Mouse (Mus musculus): Measurements from ENCODE around the gene Olfr102. TPM values are rescaled to one million over a fixed set of nuclear protein-coding genes. Genes with fewer than 3 reads are reported as not detected.

Gene Olfr102
- polyA plus RNA-seq (2014; fragmentation: Illumina TruSeq; extraction: RNeasy Lipid Tissue Mini Kit (QIAGEN cat#74804); ENCODE audit: low read depth, low replicate concordance): not detected

DNA sequence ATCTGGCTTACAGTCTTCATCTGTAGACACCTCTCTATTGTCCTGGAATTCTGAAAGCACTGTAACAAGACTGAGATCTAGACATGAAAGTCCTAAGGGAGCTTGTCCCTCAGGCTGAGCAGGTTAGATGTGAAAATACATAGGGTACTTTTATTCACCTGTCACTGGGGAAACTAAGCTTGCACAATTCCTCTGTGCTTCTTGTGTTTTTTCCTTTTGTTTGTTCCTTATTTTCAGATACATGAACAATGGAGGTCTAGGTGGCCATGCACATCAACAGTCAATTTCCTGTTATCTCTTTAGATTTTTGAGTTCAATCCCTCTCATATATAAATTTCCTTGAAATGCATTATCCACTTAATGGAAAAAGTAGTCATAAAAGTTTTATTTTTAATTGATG lies at the start of gene Olfr102:
Olfr102 (minus strand) TSS at position 101 of the 400 bp plus-strand sequence.

DNA sequence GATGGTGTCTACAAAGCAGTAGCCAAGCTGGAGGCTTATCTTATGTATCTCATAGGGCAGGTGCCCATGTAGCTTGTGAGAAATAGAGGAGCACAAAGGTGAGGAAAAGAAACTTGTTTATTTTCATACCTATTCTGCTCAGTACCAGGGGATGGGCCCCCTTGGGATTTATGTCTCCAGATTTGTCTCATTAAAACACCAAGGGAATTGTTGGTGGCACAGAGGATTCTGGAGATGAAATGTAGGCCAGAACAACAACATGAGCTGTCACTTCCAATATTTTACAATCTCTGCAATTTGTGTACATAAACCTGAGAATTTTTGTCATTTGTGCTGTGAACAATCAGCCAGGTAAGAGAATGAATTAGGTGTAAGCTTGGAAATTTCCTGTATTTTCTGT lies 42.4 kb upstream of the Olfr102 start, which contains the start of gene Olfr104-ps:
Olfr104-ps (plus strand) TSS at position 301 of the 400 bp plus-strand sequence.

DNA sequence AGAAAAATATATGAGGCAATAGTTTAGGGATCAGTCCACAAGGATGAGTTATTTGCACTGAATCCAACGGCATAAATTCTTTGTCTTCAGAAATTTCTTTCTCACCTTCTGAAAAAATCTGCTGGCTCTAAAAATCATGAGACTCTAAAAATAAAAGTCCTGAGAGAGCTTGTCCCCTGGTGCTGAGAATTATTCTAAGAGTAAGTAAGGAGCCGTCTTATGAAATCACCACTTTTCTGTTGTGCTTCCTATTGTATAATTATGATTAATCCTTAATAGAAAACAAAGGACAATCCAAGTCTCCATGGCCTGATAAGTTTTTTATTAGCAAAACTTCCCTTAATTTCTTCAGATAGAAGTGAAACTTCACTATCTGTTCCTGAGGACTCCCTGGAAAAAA lies 22.7 kb upstream of the Olfr102 start, which contains the start of gene Olfr103:
Olfr103 (minus strand) TSS at position 101 of the 400 bp plus-strand sequence.

DNA sequence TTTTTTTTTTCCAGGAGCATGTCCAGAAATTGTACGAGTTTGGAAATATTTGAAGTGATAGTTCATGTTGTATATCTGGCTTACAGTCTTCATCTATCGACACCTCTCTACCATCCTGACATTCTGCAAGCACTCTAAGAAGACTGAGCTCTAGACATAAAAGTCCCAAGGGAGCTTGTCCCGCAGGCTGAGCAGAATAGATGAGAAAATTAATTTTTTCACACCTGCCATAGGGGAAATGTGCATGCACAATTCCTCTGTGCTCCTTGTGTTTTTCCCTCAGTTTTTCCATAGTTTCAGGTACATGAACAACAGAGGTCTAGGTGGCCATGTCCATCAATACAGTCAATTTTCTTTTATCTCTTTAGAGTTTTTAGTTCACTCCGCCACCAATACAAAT lies 12.6 kb downstream of the Olfr102 start, which contains the start of gene Olfr101:
Olfr101 (minus strand) TSS at position 101 of the 400 bp plus-strand sequence.

DNA sequence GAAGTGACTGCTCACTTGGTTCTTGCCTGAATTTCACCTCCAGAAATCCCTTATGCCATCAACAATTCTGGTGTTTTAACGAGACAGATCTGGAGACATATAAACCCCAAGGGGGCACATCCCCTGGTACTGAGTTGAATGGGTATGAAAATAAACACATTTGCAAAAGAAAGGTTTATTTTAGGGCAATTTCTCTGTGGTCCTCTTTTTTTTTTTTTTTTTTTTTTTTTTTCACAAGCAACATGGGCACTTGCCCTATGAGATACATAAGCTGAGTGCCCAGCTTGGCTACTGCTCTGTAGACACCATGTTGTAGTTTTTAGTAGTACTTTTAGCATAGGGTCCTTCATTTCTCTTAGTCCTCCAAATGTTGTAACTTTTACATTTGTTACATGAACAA lies 33.5 kb downstream of the Olfr102 start, which contains the start of gene Olfr99:
Olfr99 (minus strand) TSS at position 101 of the 400 bp plus-strand sequence.

DNA sequence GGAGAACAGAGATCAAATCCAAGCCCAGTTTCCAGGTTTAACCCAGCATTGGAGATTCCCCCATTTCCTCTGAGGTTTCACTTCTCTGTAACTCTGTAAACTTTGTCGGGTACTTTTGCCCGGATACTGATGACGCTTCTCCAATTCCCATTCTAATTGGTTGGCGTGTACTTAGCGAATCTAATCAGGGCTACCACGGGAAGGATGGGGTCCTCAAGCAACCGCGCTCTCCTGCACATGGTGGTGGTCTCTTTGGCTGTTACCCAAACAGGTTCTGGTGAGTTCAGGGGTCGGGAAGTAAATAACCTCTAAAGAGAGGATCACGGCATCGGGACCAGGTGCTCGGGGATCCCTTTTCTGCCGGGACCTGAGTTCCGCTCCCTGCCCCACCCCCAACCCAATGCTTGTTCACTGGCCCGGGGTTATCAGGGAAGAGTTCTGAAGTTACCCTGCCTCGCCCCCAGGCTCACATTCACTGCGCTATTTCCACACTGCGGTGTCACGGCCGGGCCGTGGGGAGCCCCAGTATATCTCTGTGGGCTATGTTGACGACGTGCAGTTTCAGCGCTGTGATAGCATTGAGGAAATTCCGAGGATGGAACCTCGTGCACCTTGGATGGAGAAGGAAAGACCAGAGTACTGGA lies 46.7 kb downstream of the Olfr102 start, which contains the start of gene H2-M3:
H2-M3 (plus strand) TSS at position 163 of the 644 bp plus-strand sequence.

DNA sequence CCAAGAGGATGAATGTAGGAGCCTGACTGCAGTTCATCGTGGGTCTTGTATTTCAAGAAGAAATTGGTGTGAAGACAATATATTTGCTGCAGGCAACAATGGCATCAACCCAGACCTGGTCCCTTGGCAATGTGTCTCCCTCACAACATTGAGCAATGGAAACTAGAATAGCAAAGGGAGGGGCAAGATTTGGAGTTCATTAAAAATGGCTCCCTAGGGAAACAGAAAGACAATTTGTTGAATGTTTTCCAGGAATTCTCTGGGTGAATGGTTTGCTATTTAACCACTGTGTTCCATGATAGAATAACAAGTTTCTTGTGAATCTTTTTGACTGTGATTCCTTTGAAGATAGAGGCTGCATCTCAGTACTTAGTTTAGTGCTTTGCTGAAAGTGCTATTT lies 53.2 kb downstream of the Olfr102 start, which contains the start of gene Olfr98:
Olfr98 (minus strand) TSS at position 124 of the 400 bp plus-strand sequence.

Other genes with a start within 250 kb of the Olfr102 start
- not detected for gene Olfr90, start 228.6 kb downstream of the Olfr102 start, polyA plus RNA-seq (2014; fragmentation: Illumina TruSeq; extraction: RNeasy Lipid Tissue Mini Kit (QIAGEN cat#74804); ENCODE audit: low read depth, low replicate concordance)
- not detected for gene Olfr91, start 218.8 kb downstream of the Olfr102 start, polyA plus RNA-seq (2014; fragmentation: Illumina TruSeq; extraction: RNeasy Lipid Tissue Mini Kit (QIAGEN cat#74804); ENCODE audit: low read depth, low replicate concordance)
- gene Olfr92, start 197.0 kb downstream of the Olfr102 start, polyA plus RNA-seq (2014; fragmentation: Illumina TruSeq; extraction: RNeasy Lipid Tissue Mini Kit (QIAGEN cat#74804); ENCODE audit: low read depth, low replicate concordance): not detected
- not detected for gene Olfr93, start 155.6 kb downstream of the Olfr102 start, polyA plus RNA-seq (2014; fragmentation: Illumina TruSeq; extraction: RNeasy Lipid Tissue Mini Kit (QIAGEN cat#74804); ENCODE audit: low read depth, low replicate concordance)
- not detected for gene Ubd, start 123.2 kb downstream of the Olfr102 start, polyA plus RNA-seq (2014; fragmentation: Illumina TruSeq; extraction: RNeasy Lipid Tissue Mini Kit (QIAGEN cat#74804); ENCODE audit: low read depth, low replicate concordance)
- gene Olfr94, start 116.1 kb downstream of the Olfr102 start, polyA plus RNA-seq (2014; fragmentation: Illumina TruSeq; extraction: RNeasy Lipid Tissue Mini Kit (QIAGEN cat#74804); ENCODE audit: low read depth, low replicate concordance): not detected
- not detected for gene Olfr95, start 103.9 kb downstream of the Olfr102 start, polyA plus RNA-seq (2014; fragmentation: Illumina TruSeq; extraction: RNeasy Lipid Tissue Mini Kit (QIAGEN cat#74804); ENCODE audit: low read depth, low replicate concordance)
- not detected for gene Olfr96, start 96.9 kb downstream of the Olfr102 start, polyA plus RNA-seq (2014; fragmentation: Illumina TruSeq; extraction: RNeasy Lipid Tissue Mini Kit (QIAGEN cat#74804); ENCODE audit: low read depth, low replicate concordance)
- gene Olfr97, start 79.7 kb downstream of the Olfr102 start, polyA plus RNA-seq (2014; fragmentation: Illumina TruSeq; extraction: RNeasy Lipid Tissue Mini Kit (QIAGEN cat#74804); ENCODE audit: low read depth, low replicate concordance): not detected
- gene Olfr98, start 53.3 kb downstream of the Olfr102 start, polyA plus RNA-seq (2014; fragmentation: Illumina TruSeq; extraction: RNeasy Lipid Tissue Mini Kit (QIAGEN cat#74804); ENCODE audit: low read depth, low replicate concordance): not detected
- gene H2-M3, start 46.8 kb downstream of the Olfr102 start, polyA plus RNA-seq (2014; fragmentation: Illumina TruSeq; extraction: RNeasy Lipid Tissue Mini Kit (QIAGEN cat#74804); ENCODE audit: low read depth, low replicate concordance): 6.0 TPM
- not detected for gene Olfr99, start 33.6 kb downstream of the Olfr102 start, polyA plus RNA-seq (2014; fragmentation: Illumina TruSeq; extraction: RNeasy Lipid Tissue Mini Kit (QIAGEN cat#74804); ENCODE audit: low read depth, low replicate concordance)
- not detected for gene Olfr101, start 12.7 kb downstream of the Olfr102 start, polyA plus RNA-seq (2014; fragmentation: Illumina TruSeq; extraction: RNeasy Lipid Tissue Mini Kit (QIAGEN cat#74804); ENCODE audit: low read depth, low replicate concordance)
- not detected for gene Olfr103, start 22.6 kb upstream of the Olfr102 start, polyA plus RNA-seq (2014; fragmentation: Illumina TruSeq; extraction: RNeasy Lipid Tissue Mini Kit (QIAGEN cat#74804); ENCODE audit: low read depth, low replicate concordance)
- not detected for gene Olfr104-ps, start 42.5 kb upstream of the Olfr102 start, polyA plus RNA-seq (2014; fragmentation: Illumina TruSeq; extraction: RNeasy Lipid Tissue Mini Kit (QIAGEN cat#74804); ENCODE audit: low read depth, low replicate concordance)
- not detected for gene Olfr105-ps, start 62.0 kb upstream of the Olfr102 start, polyA plus RNA-seq (2014; fragmentation: Illumina TruSeq; extraction: RNeasy Lipid Tissue Mini Kit (QIAGEN cat#74804); ENCODE audit: low read depth, low replicate concordance)
- gene Olfr106-ps, start 73.3 kb upstream of the Olfr102 start, polyA plus RNA-seq (2014; fragmentation: Illumina TruSeq; extraction: RNeasy Lipid Tissue Mini Kit (QIAGEN cat#74804); ENCODE audit: low read depth, low replicate concordance): not detected
- gene Olfr107, start 82.2 kb upstream of the Olfr102 start, polyA plus RNA-seq (2014; fragmentation: Illumina TruSeq; extraction: RNeasy Lipid Tissue Mini Kit (QIAGEN cat#74804); ENCODE audit: low read depth, low replicate concordance): not detected
- not detected for gene Olfr108, start 128.4 kb upstream of the Olfr102 start, polyA plus RNA-seq (2014; fragmentation: Illumina TruSeq; extraction: RNeasy Lipid Tissue Mini Kit (QIAGEN cat#74804); ENCODE audit: low read depth, low replicate concordance)
- not detected for gene Olfr109, start 141.9 kb upstream of the Olfr102 start, polyA plus RNA-seq (2014; fragmentation: Illumina TruSeq; extraction: RNeasy Lipid Tissue Mini Kit (QIAGEN cat#74804); ENCODE audit: low read depth, low replicate concordance)
- gene H2-M2, start 166.5 kb upstream of the Olfr102 start, polyA plus RNA-seq (2014; fragmentation: Illumina TruSeq; extraction: RNeasy Lipid Tissue Mini Kit (QIAGEN cat#74804); ENCODE audit: low read depth, low replicate concordance): not detected
- not detected for gene Olfr110, start 175.4 kb upstream of the Olfr102 start, polyA plus RNA-seq (2014; fragmentation: Illumina TruSeq; extraction: RNeasy Lipid Tissue Mini Kit (QIAGEN cat#74804); ENCODE audit: low read depth, low replicate concordance)
- gene Olfr111, start 191.0 kb upstream of the Olfr102 start, polyA plus RNA-seq (2014; fragmentation: Illumina TruSeq; extraction: RNeasy Lipid Tissue Mini Kit (QIAGEN cat#74804); ENCODE audit: low read depth, low replicate concordance): not detected

Data from heart, adult 10 weeks (tissue).